Mouse (Mus musculus) bone marrow macrophage, adult 2 months (primary cell): ENCODE measurements around the gene Lsm12.

Experiments
- CTCF ChIP-seq: IDR thresholded peaks from 2 replicates; pipeline ENCODE4 v1.5.1; 2012; ENCODE audit warnings: low read depth, mild to moderate bottlenecking, low read length, moderate library complexity
- POLR2A ChIP-seq: IDR thresholded peaks from 2 replicates; pipeline ENCODE4 v1.6.1; 2012; ENCODE audit warnings: mild to moderate bottlenecking, low read depth, low read length, borderline replicate concordance

GRCm38 (mm10) chr11:102216886-102217240, 31.8 kb upstream of the Lsm12 start:
- TF ChIP-seq CTCF (no peak), POLR2A (no peak)
